Mouse (Mus musculus): ENCODE measurements around the gene Ldhb. TPM values are rescaled to one million over a fixed set of nuclear protein-coding genes. Genes with fewer than 3 reads are reported as not detected.
"Not testable (repeated sequence)": the region's sequence is repeated elsewhere in the genome, so short reads cannot be mapped to it uniquely, and the experiment has no call there.

Ldhb gene
- total and polyA plus RNA-seq, 3 experiments: 0.25 to 0.59 TPM; not detected in 1

GRCm38 (mm10) chr6:142503601-142504000 is 4.2 kb downstream of the Ldhb start:
- no peak overlapping the region for H3K27ac ChIP-seq (ENCODE audit: insufficient read depth, low read depth)
- no peaks in the 10 kb centered on the region for H3K27me3 ChIP-seq (replicated peaks)
- H3K9me3 ChIP-seq (replicated peaks; ENCODE audit: low read length): no peaks in the 10 kb centered on the region
- no peak overlapping the region for H3K4me3 ChIP-seq (replicated peaks in 1 of 3; ENCODE audit: low read depth in 2 of 3, low read length in 2 of 3, poor library complexity in 1 of 3)
- H3K9ac ChIP-seq (ENCODE audit: insufficient read depth, low read depth): no peak overlapping the region
- no peaks in the 10 kb centered on the region for H3K79me2 ChIP-seq (replicated peaks; ENCODE audit: control insufficient read depth, extremely low read depth, insufficient read depth, poor library complexity, severe bottlenecking)
- H3K36me3 ChIP-seq (replicated peaks in 1 of 2; ENCODE audit: control insufficient read depth in 1 of 2, insufficient read depth in 1 of 2, low read length in 1 of 2): no peaks in the 10 kb centered on the region
- TF ChIP-seq NRF1 (IDR thresholded peaks at IDR 0.05; ENCODE audit: low read depth, low read length) (no peak), RCOR1 (conservative IDR thresholded peaks at IDR 0.05; ENCODE audit: low read depth, low read length) (no peak)
- no peak overlapping the region for H3K4me2 ChIP-seq (ENCODE audit: insufficient read depth, low read depth, poor library complexity, severe bottlenecking)
- H3K4me1 ChIP-seq (ENCODE audit: control insufficient read depth in 1 of 2, insufficient read depth in 2 of 2): peaks cover 0 to 3% of the 10 kb centered on the region in 2 experiments; a peak in 2 of 4 replicates
- dilution Hi-C loops (cut with MboI; ENCODE audit: extremely low pct_ligation_motif_present, extremely low pct_unique_long_range_greater_than_20kb, low sequenced_read_pairs): no loop called here
- DNase-seq (ENCODE audit: extremely low read depth): no peak
- in situ Hi-C loops (cut with MboI; ENCODE audit: low pct_ligation_motif_present, low pct_unique_long_range_greater_than_20kb, low sequenced_read_pairs): loop anchor here (25.0 kb wide), 2 partner anchors 166 to 1016 kb away; partner anchors contain the start of gene Pyroxd1

GRCm38 (mm10) chr6:142502519-142503125 is 5.1 kb downstream of the Ldhb start:
- H3K27me3 ChIP-seq (replicated peaks): no peaks in the 10 kb centered on the region
- no peaks in the 10 kb centered on the region for H3K36me3 ChIP-seq (replicated peaks in 1 of 2; ENCODE audit: control insufficient read depth in 1 of 2, insufficient read depth in 1 of 2, low read length in 1 of 2)
- no peak overlapping the region for H3K4me3 ChIP-seq (replicated peaks in 1 of 3; ENCODE audit: low read depth in 2 of 3, low read length in 2 of 3, poor library complexity in 1 of 3)
- H3K9me3 ChIP-seq (replicated peaks; ENCODE audit: low read length): no peaks in the 10 kb centered on the region
- in situ Hi-C loops (cut with MboI; ENCODE audit: low pct_ligation_motif_present, low pct_unique_long_range_greater_than_20kb, low sequenced_read_pairs): loop anchor here (25.0 kb wide), 2 partner anchors 165 to 1015 kb away; partner anchors contain the start of gene Pyroxd1
- H3K9ac ChIP-seq (ENCODE audit: insufficient read depth, low read depth): no peak overlapping the region
- peaks cover 0 to 3% of the 10 kb centered on the region in 2 experiments; a peak in 2 of 4 replicates for H3K4me1 ChIP-seq (ENCODE audit: control insufficient read depth in 1 of 2, insufficient read depth in 2 of 2)
- dilution Hi-C loops (cut with MboI; ENCODE audit: extremely low pct_ligation_motif_present, extremely low pct_unique_long_range_greater_than_20kb, low sequenced_read_pairs): no loop called here
- H3K79me2 ChIP-seq (replicated peaks; ENCODE audit: control insufficient read depth, extremely low read depth, insufficient read depth, poor library complexity, severe bottlenecking): no peaks in the 10 kb centered on the region
- TF ChIP-seq CHD1 (IDR thresholded peaks at IDR 0.05; ENCODE audit: low read depth, low read length): no peak
- DNase-seq (ENCODE audit: extremely low read depth): no peak
- H3K27ac ChIP-seq (ENCODE audit: insufficient read depth, low read depth): no peak overlapping the region
- no peak overlapping the region for H3K4me2 ChIP-seq (ENCODE audit: insufficient read depth, low read depth, poor library complexity, severe bottlenecking)

GRCm38 (mm10) chr6:142490114-142490513 is 17.6 kb downstream of the Ldhb start:
- H3K27ac ChIP-seq (ENCODE audit: insufficient read depth, low read depth); H3K4me2 ChIP-seq (ENCODE audit: insufficient read depth, low read depth, poor library complexity, severe bottlenecking); DNase-seq (ENCODE audit: extremely low read depth); H3K27me3 ChIP-seq (replicated peaks); H3K9ac ChIP-seq (ENCODE audit: insufficient read depth, low read depth); H3K79me2 ChIP-seq (replicated peaks; ENCODE audit: control insufficient read depth, extremely low read depth, insufficient read depth, poor library complexity, severe bottlenecking); in situ Hi-C loops (cut with MboI; ENCODE audit: low pct_ligation_motif_present, low pct_unique_long_range_greater_than_20kb, low sequenced_read_pairs); H3K4me3 ChIP-seq (replicated peaks in 1 of 3; ENCODE audit: low read depth in 2 of 3, low read length in 2 of 3, poor library complexity in 1 of 3); H3K9me3 ChIP-seq (replicated peaks; ENCODE audit: low read length); dilution Hi-C loops (cut with MboI; ENCODE audit: extremely low pct_ligation_motif_present, extremely low pct_unique_long_range_greater_than_20kb, low sequenced_read_pairs); H3K36me3 ChIP-seq (replicated peaks in 1 of 2; ENCODE audit: control insufficient read depth in 1 of 2, insufficient read depth in 1 of 2, low read length in 1 of 2): not testable (repeated sequence)
- peaks cover 5 to 37% of the 10 kb centered on the region in 2 experiments for H3K4me1 ChIP-seq (ENCODE audit: control insufficient read depth in 1 of 2, insufficient read depth in 2 of 2)

GRCm38 (mm10) chr6:142487638-142488037 is 20.1 kb downstream of the Ldhb start:
- in situ Hi-C loops (cut with MboI; ENCODE audit: low pct_ligation_motif_present, low pct_unique_long_range_greater_than_20kb, low sequenced_read_pairs): no loop called here

More at GRCm38 (mm10) chr6:142487638-142488037, 20.1 kb downstream of the Ldhb start:
- H3K79me2 ChIP-seq (replicated peaks; ENCODE audit: control insufficient read depth, extremely low read depth, insufficient read depth, poor library complexity, severe bottlenecking): no peaks in the 10 kb centered on the region
- DNase-seq (ENCODE audit: extremely low read depth): no peak
- H3K4me1 ChIP-seq (ENCODE audit: control insufficient read depth in 1 of 2, insufficient read depth in 2 of 2): peaks cover 0 to 18% of the 10 kb centered on the region in 2 experiments; a peak in 2 of 4 replicates
- no peak overlapping the region for H3K27ac ChIP-seq (ENCODE audit: insufficient read depth, low read depth)
- no peak overlapping the region for H3K4me3 ChIP-seq (replicated peaks in 1 of 3; ENCODE audit: low read depth in 2 of 3, low read length in 2 of 3, poor library complexity in 1 of 3)
- no peaks in the 10 kb centered on the region for H3K9me3 ChIP-seq (replicated peaks; ENCODE audit: low read length)
- no peak overlapping the region for H3K9ac ChIP-seq (ENCODE audit: insufficient read depth, low read depth)
- no peaks in the 10 kb centered on the region for H3K36me3 ChIP-seq (replicated peaks in 1 of 2; ENCODE audit: control insufficient read depth in 1 of 2, insufficient read depth in 1 of 2, low read length in 1 of 2)
- no peak overlapping the region for H3K4me2 ChIP-seq (ENCODE audit: insufficient read depth, low read depth, poor library complexity, severe bottlenecking)
- TF ChIP-seq NELFE (IDR thresholded peaks at IDR 0.05; ENCODE audit: low read depth, low read length) (no peak), IRF4 (IDR thresholded peaks at IDR 0.05; ENCODE audit: low read depth, low read length) (no peak), TCF12 (IDR thresholded peaks at IDR 0.05; ENCODE audit: low read depth, low read length) (no peak), ETS1 (conservative IDR thresholded peaks at IDR 0.05; ENCODE audit: low read depth, low read length) (no peak), EP300 (IDR thresholded peaks at IDR 0.05; ENCODE audit: low read length) (no peak), MAZ (IDR thresholded peaks at IDR 0.05; ENCODE audit: low read depth, low read length) (no peak), USF1 (IDR thresholded peaks at IDR 0.05; ENCODE audit: low read depth, low read length) (no peak), MAX (IDR thresholded peaks at IDR 0.05; ENCODE audit: low read length) (no peak)
- dilution Hi-C loops (cut with MboI; ENCODE audit: extremely low pct_ligation_motif_present, extremely low pct_unique_long_range_greater_than_20kb, low sequenced_read_pairs): no loop called here
- H3K27me3 ChIP-seq (replicated peaks): no peaks in the 10 kb centered on the region
